Mouse (Mus musculus) neural tube, embryonic 10.5 days (tissue): Measurements from ENCODE around the gene Snx9.

Source experiments
- DNase-seq: peaks from one replicate; pipeline ENCODE4 v3.0.0-alpha.2; 2017; ENCODE audit warnings: low spot score; ENCODE audit errors: extremely low spot score

Snx9 gene

DNA sequence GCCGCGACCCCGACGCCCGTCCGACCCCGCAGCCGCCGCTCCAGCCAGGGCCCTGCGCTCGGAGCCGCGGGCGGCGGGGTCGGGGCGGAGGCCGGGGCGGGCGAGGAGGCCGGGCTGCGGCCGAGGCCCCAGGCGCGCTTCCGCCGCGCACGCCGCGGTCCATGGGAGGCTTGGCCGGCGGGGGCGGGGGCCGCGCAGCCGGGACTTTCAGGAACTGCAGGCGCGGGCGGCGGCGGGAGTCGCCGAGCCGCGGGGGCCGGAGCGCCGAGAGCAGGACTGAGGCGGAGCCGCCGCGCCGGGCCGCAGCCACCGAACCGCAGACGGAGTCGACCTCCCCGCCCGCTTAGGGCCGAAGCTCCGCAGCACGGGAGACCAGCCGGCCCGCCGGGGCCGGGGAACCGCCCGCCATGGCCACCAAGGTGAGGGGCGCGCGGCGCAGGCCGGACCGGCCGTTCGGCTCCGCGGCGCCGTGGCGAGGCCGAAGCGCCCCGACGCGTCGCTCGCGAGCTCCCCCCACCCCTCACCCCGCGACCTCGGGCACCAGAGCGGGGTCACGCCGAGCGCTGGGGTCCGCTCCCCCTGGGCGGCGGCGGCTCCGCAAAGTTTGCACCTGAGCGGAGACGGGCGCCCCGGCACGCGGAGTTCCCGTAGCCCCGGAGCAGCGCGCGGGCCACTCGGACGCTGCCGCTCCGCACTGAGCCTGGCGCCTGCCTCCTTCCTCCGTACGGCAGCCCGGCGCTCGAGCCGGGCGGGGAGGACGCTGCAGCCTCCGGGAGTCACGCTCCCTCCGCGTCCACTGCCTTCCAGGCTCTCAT, at the start of gene Snx9:
Snx9 (plus strand) TSS at position 202 of the 815 bp plus-strand sequence.
- DNase-seq: peak; percentile 86

DNA sequence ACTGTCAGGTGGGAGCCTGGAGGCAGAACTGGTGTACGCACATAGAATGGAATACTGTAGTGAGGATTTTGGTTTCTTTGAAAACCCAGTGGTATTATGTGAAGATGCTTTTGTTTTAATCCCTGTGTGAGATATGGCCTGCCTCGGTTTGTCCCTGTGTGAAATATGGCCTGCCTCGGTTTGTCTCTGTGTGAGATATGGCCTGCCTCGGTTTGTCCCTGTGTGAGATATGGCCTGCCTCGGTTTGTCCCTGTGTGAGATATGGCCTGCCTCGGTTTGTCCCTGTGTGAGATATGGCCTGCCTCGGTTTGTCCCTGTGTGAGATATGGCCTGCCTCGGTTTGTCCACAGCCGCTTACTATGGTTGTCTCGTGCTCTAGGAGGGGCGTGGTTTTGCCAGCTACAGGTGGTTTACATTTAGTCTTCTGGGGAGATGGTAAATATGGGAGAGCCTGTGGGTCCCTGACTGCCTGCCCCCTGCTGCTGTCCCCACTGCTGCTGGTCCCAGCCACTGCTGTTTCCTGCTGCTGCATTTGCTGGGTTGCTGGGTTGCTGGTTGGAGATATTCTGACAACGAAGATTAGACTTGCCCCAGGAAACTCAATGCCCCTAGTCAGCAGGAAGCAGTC, 48.9 kb upstream of the Snx9 start:
- no peak for DNase-seq

DNA sequence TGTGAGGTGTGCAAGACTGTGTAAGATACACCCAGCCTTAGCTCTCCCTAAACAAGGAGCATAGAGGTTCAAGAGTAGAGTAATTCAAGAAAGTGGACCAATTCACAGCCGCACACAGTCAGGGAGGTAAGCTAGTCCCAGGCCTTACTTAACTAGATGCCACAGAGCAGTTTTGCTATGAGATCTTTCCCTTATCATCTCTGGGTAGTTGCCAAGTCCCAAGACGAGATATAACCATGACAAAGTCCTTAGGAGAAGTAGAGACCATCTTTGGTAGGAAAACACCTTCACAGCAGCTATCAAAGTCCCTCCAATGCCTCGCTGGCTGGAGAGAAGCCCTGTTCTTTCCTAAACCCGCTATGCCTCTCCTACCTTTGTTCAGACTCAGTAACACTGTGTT, 47.5 kb upstream of the Snx9 start:
- no peak for DNase-seq

DNA sequence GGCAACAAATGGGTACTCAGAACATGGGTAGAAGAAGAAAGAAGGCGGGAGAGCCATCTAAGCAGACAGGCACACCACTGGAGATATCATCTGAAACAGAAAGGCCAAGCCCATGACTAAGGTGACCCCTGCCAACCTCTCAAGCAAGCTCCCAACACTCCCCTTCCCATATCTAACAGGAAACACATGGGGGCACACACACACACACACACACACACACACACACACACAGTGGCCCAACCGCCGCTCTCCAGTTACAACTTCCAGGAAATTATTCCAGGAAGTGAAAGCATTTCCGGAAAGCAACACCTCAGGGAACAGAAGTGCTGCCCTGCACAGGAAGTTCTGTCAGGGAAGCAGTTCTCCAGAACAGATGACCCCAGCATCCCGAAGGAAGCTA, 46.9 kb upstream of the Snx9 start:
- no peak for DNase-seq

DNA sequence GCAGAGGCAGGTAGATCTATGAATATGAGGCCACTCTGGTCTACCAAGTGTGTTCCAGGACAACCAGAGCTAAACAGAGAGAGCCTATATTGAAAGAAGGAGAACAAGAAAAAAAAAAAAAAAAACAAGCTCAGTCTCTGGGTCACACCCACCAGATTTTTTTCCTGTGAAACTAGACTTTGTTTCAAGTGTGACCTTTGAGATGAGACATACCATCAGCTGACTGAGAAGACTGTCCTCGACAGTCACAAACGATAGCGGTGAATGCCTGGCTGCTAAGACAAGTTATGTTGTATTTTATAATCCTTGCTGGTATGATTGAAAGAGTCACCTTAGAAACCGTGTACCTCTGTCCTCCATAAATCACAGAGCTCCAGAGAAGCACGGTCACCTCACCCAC, 45.8 kb upstream of the Snx9 start:
- DNase-seq: no peak

DNA sequence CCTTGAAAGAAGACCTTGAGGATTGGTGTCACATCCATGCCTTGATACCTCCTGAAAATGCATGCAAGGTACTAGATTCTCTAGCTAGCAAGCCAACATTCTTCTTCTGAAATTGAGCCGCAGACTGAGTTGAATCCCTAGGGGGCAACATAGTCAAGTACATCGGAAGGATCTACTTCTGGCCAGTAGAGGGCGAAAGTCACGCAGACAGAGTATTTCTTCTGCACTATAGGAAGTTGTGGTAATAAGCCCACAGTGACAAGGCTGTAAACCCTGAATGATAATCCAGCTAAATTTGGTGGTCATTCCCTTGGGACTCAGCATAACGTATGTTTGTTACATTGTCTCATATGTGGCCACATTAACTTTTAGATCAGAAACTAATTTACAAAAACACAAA, 45.3 kb upstream of the Snx9 start:
- peak; percentile 56 for DNase-seq

DNA sequence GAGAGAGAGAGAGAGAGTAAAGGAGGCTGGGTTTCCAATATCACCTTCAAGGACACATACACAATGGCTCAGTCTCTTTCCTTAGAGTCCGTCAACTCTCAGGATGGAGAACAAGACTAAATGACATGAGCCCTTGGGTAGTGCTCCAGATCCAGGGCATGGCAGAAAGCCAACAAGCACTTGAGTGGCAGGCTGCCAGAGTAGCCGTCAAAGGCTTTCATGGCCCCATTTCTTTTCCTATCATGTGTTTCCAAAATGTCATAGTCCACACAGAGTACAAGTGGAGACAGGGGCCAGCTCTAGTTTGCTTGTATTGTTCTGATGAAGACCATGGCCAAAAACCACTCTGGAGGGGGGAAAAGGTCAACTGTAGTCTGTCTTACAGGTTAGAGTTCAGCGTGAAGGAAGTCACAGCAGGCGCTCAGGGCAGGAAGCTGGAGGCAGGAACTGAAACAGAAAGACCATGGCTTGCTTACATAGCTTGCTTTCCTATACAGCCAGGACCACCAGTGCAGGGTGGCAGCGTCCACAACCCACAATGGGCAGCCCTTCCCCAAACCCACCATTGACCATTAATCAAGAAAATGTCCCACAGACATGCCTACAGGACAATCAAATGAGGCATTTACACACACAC, 43.9 kb upstream of the Snx9 start:
- no peak for DNase-seq

DNA sequence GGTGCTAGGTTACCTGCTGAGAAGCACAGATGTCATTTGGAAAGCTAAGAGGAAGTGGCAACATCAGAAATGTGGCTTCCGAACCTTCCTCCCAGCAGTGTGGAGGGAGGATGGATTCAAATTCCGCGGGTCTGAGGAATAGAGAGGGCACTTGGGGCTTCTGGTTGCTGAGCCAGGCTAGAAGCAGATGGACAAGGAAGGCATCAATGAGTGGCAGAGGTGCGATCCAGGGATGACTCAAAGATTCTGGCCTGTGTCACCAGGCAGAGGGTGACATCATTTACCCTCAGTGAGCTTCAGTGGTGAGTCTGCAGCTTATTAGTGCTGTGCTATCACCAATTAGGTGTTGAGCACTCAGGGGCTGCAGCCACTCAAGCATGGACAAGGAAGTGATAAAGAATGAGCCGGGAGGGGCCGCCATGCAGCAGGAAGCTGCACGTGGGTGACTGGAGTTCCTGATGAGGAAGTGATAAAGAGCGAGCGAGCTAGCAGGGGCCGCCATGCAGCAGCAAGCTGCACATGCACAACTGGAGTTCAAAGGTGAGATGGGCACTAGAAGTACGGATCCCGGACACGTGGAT, 42.8 kb upstream of the Snx9 start:
- no peak for DNase-seq

DNA sequence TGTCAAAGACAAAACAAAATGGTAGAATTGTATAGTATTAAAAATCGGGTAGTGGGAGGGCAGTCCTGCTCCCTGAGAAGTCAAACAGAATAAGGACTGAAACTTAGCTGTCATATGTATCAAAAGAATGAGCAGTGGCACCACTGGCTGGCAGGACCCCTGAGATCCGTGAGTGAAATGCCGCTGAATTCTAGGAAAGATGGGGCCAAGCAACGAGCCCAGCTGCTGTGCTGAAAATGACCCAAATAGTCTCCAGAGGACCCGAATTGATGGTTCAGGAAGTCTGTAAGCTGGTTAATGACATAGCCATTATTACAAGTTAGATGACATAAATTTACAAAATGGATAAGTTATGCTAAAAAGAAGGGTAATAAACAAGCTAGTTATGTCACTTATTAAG, 42.2 kb upstream of the Snx9 start:
- DNase-seq: no peak

DNA sequence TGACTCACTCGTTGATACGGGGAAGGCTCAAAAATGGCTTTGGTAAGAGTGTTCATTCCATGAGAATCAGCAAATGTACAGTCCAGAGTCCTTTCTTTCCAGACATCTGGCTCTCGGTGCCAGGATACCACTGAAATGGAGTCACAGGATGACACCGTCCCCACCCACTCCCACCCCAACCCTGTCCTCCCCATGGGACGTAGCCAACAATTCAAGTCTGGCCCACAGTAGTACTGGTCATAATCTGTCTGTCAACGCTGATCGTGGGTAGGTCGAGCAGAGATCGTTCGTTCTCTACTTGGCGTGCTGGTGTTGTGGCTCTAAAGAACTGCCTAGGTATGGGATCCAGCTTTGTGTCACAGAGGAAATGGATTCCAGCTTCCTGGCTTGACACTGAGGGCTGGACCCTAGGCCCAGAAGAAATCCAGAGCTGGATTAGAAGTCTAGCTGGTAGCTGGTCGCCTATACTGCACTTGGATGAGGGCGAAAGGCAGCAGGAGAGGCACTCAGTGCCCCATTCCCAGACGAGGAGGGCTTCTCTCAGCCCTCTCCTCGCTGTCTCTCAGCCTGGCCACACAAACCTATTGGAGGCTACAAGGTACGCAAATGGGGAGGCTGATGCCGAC, 41.6 kb upstream of the Snx9 start:
- DNase-seq: no peak

DNA sequence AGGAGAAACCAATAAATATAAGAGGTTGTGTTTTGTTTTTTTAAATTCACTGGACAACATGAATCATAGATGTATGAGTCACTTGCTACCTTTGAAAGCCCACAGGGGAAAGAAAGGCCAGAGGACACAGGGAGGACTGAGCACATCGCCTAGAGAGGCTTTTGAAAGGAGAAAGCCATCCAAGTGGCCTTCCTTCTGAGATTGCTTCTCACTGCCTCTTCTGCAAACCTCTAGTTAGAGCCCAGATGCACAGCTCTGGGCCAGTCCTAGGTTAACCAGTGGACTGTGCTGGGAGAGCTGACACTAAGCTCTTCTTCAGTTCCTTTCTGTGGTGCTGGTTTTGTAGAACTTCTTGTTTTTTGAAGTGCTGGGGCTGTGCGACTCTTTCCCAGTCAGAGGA, 40.9 kb upstream of the Snx9 start:
- DNase-seq: no peak

DNA sequence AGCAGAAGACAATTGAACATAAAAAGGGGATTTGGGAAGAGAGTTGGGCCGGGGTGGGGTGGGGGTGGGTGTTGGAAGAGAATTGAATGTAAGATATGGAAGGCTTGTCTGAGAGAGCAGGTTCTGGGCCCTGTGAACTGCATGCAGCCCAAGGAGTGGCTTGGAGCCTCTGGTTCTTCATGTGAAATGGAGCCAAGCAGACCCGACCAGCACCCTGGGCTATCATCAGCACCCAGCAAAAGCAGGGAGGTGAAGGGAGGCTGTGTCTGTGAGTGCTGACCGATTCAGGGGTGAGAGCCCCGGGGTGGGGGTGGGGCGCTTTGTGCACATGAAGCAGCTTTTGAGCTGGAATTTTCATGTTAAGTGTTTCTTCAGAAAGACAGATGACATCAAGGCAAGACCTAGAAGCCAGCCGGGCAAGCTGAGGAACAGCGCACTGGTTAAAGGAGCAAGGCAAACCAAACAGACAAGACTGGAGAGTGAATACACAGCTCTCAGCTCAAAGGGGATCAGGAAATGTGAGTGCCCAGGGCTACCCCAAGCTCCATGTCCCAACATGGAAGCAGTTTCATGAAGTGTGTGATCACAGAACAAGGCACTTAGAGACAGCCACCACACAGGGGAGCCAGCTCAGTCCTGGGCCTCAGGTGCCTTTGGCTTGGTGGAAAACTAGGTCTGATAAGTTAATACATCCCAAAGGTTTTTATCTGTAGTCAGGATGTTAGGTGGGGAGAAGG, 40.1 kb upstream of the Snx9 start:
- no peak for DNase-seq

DNA sequence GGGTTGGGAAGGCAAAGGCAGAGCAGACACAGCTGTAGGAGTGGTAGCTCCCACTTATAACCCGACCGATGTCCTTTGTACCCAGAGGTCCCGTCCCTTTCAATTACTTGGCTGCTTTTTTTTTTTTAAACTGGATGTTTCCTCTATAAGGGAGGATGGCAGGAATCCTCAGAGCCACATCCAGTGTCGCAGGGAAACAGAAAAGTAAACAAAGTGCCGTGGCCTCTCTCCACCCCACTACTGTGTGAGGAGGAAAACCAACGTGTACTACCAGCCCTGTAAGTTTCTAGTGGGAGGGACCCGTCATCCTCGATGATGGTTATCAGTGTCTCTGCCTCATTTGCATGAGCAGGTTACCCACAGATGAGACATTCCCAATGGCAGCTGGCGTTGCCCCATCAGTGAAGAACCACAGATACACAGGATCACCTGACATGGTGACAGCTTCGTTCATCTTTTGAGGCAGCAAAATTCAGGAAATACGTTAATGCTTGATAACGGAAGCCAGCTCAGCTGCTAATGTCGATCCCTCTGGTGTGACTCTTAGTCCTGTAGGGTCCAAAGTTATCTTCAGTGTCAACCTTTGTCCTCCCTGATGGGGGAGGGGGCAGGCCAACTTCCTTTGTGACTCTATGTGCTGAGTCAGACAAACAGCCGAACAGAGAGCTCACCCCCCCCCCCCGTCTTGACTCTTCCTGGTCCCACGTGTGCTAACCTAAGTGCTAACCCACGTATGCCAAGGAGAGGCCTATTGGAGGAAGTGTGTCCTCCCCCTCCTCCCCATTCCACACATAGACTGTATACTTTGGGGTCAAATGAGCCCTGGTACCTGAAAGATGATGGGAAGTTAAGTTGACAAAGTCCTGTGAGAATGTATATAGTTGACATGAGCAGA, 39.1 kb upstream of the Snx9 start:
- no peak for DNase-seq

DNA sequence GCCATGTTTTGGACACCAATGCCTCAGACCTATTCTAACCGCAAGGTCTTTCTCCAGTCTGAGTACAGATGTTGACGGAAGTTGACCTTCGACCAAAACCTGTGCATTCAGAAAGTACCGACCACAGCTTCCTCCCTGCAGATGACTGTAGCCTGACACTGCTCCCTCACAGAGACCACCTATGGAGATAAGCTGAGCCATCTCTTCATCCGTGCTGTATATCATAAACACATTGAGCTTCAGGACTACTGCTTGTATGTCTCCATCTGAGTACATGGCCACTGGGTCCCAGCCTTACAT, 38.5 kb upstream of the Snx9 start:
- no peak for DNase-seq

DNA sequence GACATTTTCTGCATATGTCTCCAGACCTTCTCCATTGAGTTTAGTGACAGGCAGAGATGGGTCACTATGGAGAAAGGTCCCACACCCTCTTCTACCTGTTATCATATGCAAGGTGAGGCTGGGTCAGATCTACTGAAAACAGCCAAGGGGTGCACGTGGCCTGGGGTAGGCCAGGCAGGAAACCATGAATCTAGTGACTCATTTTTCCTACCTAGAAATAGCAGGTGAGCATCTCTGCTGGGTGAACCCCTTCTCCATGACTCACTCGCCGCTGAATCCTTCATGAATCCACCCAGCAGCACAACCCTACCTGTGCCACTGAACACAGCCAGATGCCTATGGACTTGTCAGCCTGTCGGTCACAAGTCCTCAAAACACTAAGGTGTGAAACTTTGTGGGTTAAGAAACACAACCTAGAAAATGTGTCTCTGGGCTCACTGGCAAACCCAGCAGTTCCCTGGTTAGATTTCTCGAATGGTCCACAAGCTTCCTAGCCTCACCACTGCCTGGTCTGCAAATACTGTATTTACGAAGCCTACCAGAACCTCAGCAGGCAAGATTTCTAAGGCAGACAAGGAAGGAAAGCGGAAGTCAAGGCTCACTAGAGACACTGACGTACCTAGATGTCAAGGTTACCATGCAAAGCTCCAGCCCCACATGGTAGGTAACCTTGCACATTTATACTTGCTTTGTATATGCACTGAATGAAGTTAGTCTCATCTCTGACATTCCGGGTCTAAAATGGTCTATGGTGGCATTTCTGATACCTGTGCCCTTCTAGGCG, 37.7 kb upstream of the Snx9 start:
- no peak for DNase-seq

DNA sequence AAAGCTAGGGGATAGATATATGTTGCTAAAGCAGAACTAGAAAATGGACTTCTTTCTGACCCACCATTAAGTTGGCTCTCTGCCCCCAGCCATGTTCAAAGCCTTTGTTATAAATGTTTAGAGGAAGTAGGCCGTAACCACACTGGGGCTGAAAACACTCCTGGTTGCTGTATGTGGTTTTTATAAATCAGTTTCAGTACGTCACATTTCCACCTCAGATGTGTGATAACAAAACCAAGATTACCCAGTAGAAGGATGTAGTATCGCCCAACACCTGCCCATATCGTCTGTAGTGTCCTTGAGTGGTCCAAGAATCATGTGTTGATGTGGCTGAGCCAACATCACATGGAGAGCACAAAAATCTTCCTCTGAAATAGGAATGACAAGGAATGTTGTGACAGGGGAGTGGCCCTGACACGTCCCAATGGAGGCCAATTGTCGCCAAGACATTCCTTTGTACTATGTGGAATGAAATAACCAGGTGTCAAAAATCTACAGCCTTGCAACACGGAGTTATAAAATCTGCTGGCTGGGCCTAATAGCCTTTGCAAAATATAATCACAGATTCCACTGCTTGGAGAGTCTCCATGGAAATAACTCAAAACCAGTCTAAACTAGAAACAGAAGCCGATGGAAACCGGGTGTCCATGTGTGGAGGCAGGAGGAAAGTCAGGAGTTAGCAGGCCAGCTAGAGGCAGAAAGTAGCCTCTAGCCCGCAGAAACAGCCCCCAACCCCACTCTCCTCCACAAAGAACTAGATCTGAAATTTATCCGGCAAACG, 36.6 kb upstream of the Snx9 start:
- DNase-seq: no peak

DNA sequence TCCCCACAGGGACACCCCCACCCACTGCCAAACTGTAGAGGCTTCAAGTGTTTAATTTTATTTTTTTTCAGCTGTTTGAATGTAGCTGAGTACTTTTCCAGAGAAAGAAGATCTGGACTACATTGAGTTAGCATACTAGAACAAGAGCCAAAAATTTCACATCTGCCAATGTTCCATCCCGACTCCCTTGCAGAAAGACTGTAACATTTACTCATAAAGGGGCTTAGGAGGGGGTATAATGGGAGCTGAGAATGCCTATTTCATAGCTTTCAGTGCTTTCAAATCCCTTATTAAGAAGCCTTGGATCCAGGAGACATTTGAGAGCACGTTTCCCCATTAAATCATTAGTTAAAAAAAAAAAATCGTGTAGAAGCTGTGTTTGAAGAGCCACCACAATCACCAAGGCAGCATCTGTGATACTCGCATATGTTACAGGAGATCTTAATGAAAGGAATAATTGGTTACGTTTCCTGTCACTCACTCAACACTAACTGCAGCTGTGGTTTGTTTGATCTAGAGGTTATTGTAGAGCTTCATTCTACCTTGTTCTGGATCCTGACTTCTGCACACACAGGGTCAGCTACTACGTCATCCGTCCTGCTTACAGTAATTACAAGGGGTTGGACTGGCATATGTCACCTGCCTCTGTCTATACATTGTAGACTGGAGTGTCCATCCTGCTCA, 35.8 kb upstream of the Snx9 start:
- DNase-seq: no peak

DNA sequence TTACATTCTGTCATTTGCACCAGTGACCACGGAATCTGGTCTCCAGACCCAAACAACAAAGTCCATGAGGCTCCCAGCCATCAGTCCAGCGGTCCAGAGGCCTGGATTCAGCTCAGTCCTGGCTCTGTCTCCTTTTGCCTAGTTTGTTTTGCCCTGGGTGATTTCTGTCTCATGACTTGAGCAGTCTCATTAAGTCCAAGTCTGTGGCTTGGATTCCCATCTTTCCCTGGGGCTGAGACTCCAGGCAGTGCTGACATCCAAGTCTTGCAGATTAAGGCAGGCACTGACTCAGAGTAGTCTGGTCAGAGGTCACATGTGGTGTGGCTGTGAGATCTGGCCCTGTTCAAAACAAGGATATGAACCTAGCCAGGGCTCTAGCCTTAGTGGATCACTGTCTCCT, 35.2 kb upstream of the Snx9 start:
- DNase-seq: no peak
